Mouse (Mus musculus) ES-Bruce4 (cell line): ENCODE results near the gene Ecm2. TPM values are rescaled to one million over a fixed set of nuclear protein-coding genes. Genes with fewer than 3 reads are reported as not detected.

Source experiments
- H3K27ac ChIP-seq: 2 replicates; pipeline ENCODE4 v1.5.1; 2012; ENCODE audit warnings: low read length, inconsistent platforms; ENCODE audit not compliant: insufficient read depth
- H3K27me3 ChIP-seq: 2 replicates; pipeline ENCODE4 v1.6.1; 2012; ENCODE audit warnings: mild to moderate bottlenecking, low read length, inconsistent platforms; ENCODE audit not compliant: control insufficient read depth, poor library complexity, insufficient read depth, severe bottlenecking
- H3K36me3 ChIP-seq: 2 replicates; pipeline ENCODE4 v1.6.1; 2012; ENCODE audit warnings: inconsistent platforms, mild to moderate bottlenecking, low read length, moderate library complexity; ENCODE audit not compliant: control insufficient read depth, poor library complexity, insufficient read depth, severe bottlenecking
- H3K4me1 ChIP-seq: one replicate; pipeline ENCODE4 v1.8.1; 2011; ENCODE audit warnings: low read length; ENCODE audit not compliant: control insufficient read depth, insufficient read depth
- H3K4me3 ChIP-seq: 2 replicates; pipeline ENCODE4 v1.5.1; 2011; ENCODE audit warnings: low read depth, mild to moderate bottlenecking, low read length
- H3K9ac ChIP-seq: 2 replicates; pipeline ENCODE4 v1.6.1; 2012; ENCODE audit warnings: low read depth, mild to moderate bottlenecking, inconsistent platforms; ENCODE audit not compliant: poor library complexity, severe bottlenecking
- H3K9me3 ChIP-seq: replicated peaks from 2 replicates; pipeline ENCODE4 v1.6.1; 2012; ENCODE audit warnings: mild to moderate bottlenecking, low read length, inconsistent platforms; ENCODE audit not compliant: control insufficient read depth, poor library complexity, insufficient read depth, severe bottlenecking
- CTCF ChIP-seq: IDR thresholded peaks from one replicate; pipeline ENCODE4 v1.8.1; 2011; ENCODE audit warnings: low read depth, low read length
- EP300 ChIP-seq: IDR thresholded peaks from 2 replicates; pipeline ENCODE4 v1.6.1; 2011; ENCODE audit warnings: low read depth, low read length; ENCODE audit not compliant: insufficient read depth
- POLR2A ChIP-seq: IDR thresholded peaks from one replicate; pipeline ENCODE4 v1.8.1; 2011; ENCODE audit warnings: low read length; ENCODE audit not compliant: insufficient read depth
- polyA plus RNA-seq: library from polyadenylated mRNA; stranded (reverse); fragments of >200 nt; gene quantifications from 2 replicates; pipeline ENCODE4 v1.2.4, GENCODE M21; 2011; ENCODE audit warnings: low read depth; ENCODE audit not compliant: missing spikeins, insufficient read depth, insufficient read length

Ecm2 gene
- polyA plus RNA-seq = 0.18 TPM in 1 of 2 replicates, not detected in the other

- TF ChIP-seq EP300 (no peak), POLR2A (no peak), CTCF (no peak)
- Histone ChIP-seq H3K9ac (no peak within 1 kb of the TSS), H3K36me3 (no peaks in the 10 kb centered on the region), H3K27ac (no peak within 1 kb of the TSS), H3K27me3 (no peaks in the 10 kb centered on the region), H3K9me3 (no peaks in the 10 kb centered on the region), H3K4me3 (no peak within 1 kb of the TSS), H3K4me1 (no peaks in the 10 kb centered on the region)
Observed at GRCm38 (mm10) chr13:49504510-49504909, at the start of gene Ecm2. Gene Ecm2 (plus strand): TSS chr13:49504810.

- Histone ChIP-seq H3K27ac (no peak overlapping the region), H3K9ac (no peak overlapping the region), H3K4me3 (no peak overlapping the region), H3K9me3 (no peaks in the 10 kb centered on the region), H3K36me3 (peaks cover 29% of the 10 kb centered on the region), H3K27me3 (no peaks in the 10 kb centered on the region), H3K4me1 (no peaks in the 10 kb centered on the region)
- no peak for TF ChIP-seq EP300
- no peak for TF ChIP-seq CTCF
- TF ChIP-seq POLR2A = no peak
Observed at GRCm38 (mm10) chr13:49460276-49460675, 44.3 kb upstream of the Ecm2 start.

GRCm38 (mm10) chr13:49460692-49461414 lies 43.8 kb upstream of the Ecm2 start:
- no peaks in the 10 kb centered on the region for H3K4me1 ChIP-seq
- no peaks in the 10 kb centered on the region for H3K9me3 ChIP-seq
- TF ChIP-seq EP300 = no peak
- no peak for TF ChIP-seq CTCF
- no peak for TF ChIP-seq POLR2A
- no peak overlapping the region for H3K27ac ChIP-seq
- peaks cover 29% of the 10 kb centered on the region for H3K36me3 ChIP-seq
- no peaks in the 10 kb centered on the region for H3K27me3 ChIP-seq
- no peak overlapping the region for H3K4me3 ChIP-seq
- no peak overlapping the region for H3K9ac ChIP-seq

GRCm38 (mm10) chr13:49461458-49462132 lies 43.0 kb upstream of the Ecm2 start:
- Histone ChIP-seq H3K36me3 (peaks cover 29% of the 10 kb centered on the region), H3K4me1 (no peaks in the 10 kb centered on the region), H3K27me3 (no peaks in the 10 kb centered on the region), H3K4me3 (no peak overlapping the region), H3K9ac (no peak overlapping the region), H3K9me3 (no peaks in the 10 kb centered on the region), H3K27ac (no peak overlapping the region)
- TF ChIP-seq CTCF (no peak), POLR2A (no peak)

- Histone ChIP-seq H3K9ac (no peak overlapping the region), H3K4me3 (no peak overlapping the region), H3K9me3 (no peaks in the 10 kb centered on the region), H3K27me3 (no peaks in the 10 kb centered on the region), H3K27ac (no peak overlapping the region), H3K4me1 (no peaks in the 10 kb centered on the region), H3K36me3 (peaks cover 29% of the 10 kb centered on the region)
- TF ChIP-seq CTCF = no peak
- TF ChIP-seq EP300 = no peak
- no peak for TF ChIP-seq POLR2A
Observed at GRCm38 (mm10) chr13:49462921-49463320, 41.7 kb upstream of the Ecm2 start.

GRCm38 (mm10) chr13:49465875-49466274 lies 38.7 kb upstream of the Ecm2 start:
- Histone ChIP-seq H3K9me3 (no peaks in the 10 kb centered on the region), H3K36me3 (peaks cover 23% of the 10 kb centered on the region)

More at GRCm38 (mm10) chr13:49465875-49466274, 38.7 kb upstream of the Ecm2 start:
- Histone ChIP-seq H3K27ac (no peak overlapping the region), H3K4me1 (no peaks in the 10 kb centered on the region), H3K4me3 (no peak overlapping the region), H3K27me3 (no peaks in the 10 kb centered on the region), H3K9ac (no peak overlapping the region)
- TF ChIP-seq CTCF (no peak), POLR2A (no peak), EP300 (no peak)
